Mouse (Mus musculus) T-cell, adult 2 months (primary cell): ENCODE measurements around the gene Grcc10.
A peak's percentile ranks its signal among the peaks of the same experiment; 100 is the strongest.

Experiments used
- DNase-seq: peaks from one replicate; pipeline ENCODE4 v3.0.0; 2022; ENCODE audit warnings: low spot score

Grcc10 gene

DNA sequence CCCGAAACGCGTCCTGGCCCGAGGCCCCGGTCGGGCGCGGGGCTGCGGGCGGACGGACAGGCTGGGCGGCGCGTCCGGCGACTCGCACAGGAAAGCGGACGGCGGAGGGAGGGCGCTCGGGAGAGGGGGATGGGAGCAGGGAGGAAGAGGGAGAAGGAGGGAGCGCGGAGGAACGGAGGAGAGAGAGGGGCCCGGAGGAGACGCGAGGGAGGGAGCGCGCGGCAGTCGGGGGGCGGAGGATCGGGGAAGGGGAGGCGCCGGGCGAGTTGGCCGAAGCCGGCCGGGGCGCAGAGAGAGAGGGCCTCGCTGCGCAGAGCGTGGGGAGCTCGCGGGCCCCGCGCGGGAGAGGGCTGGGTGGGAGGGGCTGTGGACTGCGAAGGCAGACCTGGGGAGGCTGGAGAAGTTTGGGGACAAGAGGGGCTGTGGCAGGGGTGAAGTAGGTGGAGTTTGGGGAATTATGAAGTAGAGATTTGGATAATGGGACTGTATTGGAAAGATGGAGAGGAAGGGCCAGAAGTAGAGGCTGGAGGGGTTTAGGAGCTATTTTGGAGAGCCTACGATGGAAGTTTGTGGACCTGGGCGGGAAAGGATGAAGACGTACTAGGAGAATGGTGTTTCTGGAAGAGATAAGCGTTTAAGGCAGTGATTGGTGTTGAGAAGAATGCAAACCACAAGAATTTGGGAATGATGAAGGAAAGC, 15.6 kb upstream of the Grcc10 start:
- DNase-seq: peak; percentile 36

DNA sequence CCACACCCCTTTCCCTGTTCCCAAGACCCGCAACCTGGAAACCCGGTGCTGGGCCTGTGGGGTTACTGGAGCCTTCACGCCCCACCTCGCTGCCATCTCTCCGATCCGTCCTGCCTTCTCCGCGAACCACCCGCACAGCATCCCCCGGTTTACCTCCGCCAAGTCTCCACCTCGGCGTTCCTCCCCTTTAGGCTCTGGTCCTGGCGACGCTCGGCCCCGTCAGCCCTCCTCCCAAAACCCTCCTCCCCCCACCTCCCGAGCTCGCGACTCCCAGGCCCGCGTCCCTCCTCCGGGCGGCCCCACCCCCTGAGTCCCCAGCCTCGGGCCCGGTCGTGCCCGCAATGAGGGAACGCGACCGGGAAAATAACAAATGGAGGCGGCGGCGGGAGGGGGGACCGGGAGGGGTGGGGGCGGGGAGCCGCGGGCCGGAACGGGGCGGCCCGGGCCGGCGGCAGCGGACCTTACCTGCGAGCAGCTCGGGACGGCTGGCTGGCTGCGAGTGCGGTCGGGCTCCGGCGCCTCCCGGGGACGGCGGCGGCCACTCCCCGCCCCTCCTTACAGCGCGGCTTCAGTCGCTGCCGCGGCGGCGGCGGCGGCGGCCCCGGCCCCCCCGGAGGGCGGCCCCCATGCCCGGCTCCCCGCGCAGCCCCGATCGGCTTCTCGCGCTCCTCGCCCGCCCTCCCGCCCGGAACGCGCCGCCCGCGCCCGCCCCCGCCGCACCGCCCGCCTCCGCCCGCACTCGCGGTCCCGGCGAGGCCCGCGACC, 14.8 kb upstream of the Grcc10 start, which contains the start of the genes Gm45234 and Atn1:
Gm45234 (minus strand) TSS at position 191 of the 765 bp plus-strand sequence.
Atn1 (minus strand) TSS at position 694 of the 765 bp plus-strand sequence.
- peak; percentile 38 for DNase-seq

DNA sequence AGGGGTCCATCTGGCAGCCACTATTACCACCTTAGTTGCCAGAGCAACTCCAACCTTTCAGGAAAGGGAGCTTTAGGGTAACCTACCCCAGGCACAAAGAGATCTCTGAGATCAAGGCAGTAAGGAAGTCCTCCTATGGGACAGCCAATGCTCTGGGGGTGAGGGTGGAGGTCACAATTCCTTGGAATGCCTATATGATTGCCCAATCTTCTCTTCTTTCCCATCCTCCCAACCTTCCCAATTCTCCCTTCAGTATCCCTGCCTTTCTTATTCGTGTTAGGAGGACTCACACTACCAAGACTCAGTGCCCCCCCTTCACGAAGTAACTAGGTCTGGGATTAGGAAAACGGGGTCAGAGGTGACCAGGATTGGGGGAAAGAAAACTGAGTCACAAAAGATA, 14.1 kb upstream of the Grcc10 start:
- DNase-seq: no peak

DNA sequence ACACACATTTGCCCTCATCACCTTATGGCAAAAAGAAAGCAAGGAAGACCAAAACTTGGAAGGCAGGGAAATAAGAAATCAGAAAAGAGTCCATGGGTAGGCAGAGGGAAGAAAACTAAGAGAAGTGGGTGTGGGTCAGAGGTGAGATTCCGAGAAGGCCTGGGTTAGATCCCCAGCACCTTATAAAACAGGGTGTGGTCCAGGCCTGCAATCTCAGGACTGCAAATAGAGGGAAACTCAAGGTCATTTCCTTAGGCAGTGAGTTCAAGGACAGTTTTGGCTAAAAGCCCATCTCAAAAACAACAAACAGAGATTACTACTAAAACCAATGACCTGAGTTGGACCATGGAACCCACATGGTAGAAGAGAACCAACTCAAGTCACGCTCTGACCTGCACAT, 12.7 kb upstream of the Grcc10 start:
- no peak for DNase-seq

DNA sequence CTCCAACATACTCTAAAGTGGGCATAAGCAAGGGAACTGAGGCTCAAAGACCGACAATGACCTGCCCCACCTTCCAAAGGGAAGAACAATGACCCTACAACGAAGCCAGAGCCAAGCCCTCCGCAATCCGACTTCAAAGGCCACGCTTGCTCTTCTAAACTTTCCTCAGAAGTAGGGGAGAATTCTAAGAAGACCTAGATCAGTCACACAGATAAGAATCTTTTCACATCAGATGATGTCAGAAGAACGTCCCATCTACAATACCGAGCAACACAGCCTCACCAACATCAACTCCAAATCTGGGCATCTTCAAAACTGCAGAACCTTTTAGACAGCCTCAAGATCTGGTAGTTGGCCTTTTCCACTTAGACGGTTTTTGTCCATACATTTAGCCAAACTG, 9.2 kb upstream of the Grcc10 start:
- DNase-seq: peak; percentile 75

DNA sequence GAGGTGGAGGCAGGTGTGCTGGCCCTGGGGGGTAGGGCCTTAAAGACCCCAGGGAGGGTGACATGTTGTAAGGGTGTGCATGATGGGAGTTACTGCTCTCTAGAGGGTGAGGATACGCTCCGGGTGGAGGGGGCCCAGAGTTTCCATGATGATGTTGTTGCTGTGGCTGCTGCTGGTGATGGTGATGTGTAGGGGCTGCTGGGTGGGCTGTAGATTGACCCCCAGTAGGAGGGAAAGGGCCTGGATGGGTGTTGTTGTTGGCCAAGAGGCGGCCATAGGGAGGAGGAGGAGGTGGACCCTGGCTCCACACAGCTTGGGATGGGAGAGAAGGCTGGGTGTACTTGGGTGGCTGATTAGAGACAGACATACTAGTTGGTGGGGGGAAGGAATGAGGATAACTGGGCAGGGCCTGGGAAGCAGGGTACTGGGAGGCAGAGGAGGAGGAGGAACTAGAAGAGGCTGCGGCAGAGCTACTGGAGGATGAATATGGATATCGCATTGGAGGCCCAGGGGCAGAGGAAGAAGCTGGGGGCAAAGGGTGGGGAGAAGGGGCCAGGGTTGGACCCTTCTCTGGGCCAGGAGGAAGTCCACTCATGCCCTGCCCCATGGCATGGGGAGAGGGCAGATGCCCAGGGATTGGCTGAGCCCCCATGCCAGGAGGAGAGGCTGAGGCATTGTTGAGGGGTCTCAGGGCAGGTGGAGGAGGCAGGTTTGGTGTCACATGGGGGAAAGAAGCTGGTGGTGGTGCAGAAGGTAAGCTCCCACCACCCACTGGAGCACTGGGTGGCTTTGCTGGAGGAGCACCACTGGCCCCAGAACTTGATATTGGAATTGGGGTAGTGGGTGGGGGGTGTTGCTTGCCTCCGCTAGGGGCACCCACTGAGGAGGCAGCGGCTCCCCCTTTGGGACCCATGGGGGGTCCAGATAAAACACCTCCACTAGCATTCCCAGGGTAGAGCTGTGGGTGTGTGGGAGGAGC, 5.8 kb upstream of the Grcc10 start:
- no peak for DNase-seq

DNA sequence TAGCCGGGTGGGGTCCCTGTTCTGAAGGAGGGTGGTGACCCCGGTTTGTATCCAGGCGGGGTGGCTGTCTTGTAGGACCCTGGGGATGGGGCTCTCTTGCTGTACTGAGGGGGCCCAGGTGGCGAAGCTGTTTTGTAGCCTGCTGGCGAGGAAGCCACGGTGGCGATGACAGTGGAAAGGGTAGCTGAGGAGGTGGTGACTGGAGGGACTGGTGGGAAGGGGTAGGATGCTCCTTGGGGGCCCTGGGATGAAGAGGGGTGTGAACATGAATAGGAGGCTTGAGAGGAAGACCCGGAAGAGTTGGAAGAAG, 5.1 kb upstream of the Grcc10 start:
- no peak for DNase-seq

DNA sequence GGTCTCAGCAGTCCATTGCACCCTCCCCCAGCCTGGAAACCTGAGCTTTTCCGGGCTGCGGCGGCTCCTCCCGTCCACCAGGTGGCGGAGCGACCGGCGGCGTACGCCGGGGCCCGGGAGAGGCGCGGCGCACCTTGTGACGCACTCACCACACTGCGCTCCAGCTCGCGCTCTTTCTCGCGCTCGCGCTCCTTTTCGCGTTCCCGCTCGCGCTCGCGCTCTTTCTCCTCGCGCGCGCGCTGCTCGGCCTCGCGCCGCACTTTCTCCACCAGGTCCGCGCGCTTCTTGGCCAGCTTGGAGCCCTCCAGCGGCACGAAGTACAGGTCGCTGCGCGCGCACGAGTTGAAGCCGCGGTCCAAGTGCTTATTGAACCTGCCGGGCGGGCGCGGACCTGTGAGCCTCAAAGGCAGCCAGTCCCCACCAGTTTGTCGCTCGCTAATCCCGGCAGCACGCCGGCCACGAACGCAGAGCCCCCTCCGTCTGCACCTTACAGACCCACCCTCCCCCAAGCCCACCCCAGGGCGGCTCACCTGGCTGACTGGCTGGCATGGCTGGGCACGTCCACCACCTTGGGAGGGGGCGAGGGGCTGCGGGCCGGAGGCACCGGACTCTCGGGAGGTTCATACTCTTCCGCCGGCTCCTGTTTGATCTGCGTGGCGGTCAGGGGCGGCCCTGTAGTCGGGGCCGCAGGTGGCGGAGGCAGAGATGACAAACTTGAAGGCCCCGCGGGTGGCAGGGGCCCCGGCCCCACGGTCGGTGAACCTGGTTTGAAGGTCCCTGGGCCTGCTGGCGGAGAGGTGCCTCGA, 4.5 kb upstream of the Grcc10 start:
- DNase-seq: peak; percentile 93

DNA sequence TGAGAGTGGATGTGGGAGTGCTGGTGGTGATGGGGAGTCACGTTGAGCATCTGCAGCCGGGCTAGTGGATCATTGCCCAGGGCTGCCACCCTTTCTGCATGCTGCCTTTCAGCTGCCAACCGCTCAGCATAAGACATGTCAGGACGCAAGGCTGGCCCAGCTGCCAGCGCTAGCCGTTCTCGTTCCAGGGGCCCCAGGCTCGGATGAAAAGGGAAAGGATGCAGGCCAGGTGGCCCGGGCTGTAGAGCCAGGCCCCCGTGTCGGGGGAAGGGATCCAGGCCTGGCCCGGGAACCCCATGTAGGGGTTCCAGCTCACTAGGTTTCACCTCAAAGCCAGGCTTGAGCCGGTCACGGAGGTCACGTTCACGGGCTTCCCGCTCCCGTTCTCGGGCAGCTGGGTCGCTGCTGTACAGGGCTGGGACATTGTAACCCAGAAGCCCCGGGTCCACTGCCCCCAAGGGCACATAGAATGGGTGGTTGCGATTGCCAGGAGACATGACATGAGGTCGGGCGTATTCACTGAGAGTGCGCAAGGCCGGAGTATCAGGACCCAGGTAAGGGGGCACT, 3.7 kb upstream of the Grcc10 start:
- DNase-seq: no peak

DNA sequence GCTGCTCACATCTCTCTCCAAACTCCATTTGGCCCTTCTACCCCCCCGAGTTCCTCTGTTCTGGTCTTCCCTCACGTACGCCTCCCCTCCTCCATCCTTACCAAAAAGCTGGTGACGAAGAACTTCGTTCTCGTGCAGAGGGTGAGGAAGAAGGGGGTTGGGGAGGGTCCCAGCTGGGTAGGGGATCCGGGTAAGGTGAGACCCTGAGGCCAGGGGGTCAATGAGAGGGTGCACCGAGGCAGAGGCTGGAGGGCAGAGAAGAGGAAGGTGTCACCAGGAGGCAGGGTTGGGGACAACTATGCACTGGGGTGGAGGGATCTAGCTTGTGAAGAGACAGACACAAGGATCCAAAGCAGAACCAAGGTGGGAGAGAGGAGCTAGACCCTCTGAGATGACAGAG, 2.5 kb upstream of the Grcc10 start:
- DNase-seq: no peak

DNA sequence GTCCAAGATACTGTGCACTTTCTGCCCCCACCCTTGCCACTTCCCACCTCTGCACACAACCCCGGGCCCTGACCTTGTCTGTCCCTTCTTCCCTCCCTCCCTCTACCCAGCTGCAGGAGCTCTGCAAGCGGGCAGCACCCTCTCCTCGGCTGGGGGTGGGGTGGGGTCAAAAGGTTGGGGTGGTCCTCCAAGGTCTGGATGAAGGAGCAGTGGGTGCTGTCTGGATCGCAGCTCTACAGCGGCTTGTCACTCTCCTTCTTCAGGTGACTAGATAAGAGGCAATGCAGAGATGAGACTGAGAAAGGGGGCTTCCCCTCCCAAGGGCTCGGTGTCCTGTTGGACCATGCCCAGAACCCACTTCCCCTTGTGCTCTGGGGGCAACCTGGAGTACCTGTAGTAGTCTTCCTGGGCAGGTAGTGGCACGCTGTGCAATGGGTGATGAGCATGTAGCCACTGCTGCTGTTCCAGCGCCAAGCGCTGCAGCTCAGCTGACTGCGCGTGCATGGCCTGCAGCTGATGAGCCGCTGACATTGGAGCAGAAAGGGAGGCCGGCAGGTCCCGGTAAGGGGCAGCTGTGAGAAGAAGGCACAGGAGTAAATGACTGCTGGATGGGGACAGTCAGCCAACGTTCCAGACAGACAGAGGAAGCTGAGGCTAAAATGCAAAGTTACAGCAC, 1.8 kb upstream of the Grcc10 start:
- DNase-seq: no peak

DNA sequence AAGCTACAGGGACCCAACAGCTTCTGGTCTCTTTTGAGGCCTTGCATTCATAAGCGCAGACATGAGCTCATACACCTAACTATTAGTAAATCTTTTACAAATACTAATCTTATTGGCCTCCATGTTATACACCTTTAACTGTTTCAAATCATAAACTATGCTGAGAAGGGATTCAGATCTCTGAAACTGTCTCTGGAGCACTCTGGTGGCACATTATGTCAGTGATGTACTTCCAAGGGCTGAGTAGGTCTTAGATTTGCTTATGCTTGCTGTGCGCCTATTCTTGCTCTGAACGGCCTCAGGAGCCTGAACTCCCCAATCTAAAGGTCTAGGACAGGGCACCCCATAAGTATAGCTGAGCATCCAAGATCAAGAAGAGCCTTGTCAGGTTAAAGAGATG, 668 bp upstream of the Grcc10 start:
- no peak for DNase-seq

DNA sequence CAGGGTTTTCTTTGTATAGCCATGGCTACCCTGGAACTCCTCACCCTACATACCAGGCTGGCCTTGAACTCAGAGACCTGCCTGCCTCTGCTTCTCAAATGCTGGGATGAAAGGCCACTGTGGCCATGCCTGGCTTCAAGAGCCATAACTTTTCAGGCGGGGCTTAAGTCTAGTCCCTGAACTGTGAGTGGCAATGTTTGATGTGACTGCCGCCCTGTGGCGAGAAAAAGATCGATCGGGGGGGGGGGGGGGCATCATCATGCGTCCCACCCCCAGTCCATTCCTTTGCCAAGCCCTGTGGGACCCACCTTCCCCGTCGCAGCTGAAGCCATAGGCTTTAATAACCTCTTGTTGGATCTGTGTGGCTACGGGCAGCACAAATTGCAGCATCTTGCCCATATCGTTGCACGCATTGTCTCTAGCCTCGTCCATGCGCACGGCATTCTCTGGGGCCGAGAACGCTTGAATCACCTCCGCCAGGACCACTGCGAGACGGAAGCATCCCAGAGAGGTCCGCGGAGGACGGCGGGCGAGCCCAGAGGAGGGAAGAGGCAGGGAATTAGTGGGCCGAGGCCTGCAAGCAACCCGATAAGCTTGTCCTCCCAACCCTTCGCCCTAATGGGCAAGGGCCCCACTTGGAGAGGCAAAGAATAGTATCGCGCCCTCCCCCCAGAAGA, 825 bp downstream of the Grcc10 start:
- DNase-seq: peak; percentile 61

DNA sequence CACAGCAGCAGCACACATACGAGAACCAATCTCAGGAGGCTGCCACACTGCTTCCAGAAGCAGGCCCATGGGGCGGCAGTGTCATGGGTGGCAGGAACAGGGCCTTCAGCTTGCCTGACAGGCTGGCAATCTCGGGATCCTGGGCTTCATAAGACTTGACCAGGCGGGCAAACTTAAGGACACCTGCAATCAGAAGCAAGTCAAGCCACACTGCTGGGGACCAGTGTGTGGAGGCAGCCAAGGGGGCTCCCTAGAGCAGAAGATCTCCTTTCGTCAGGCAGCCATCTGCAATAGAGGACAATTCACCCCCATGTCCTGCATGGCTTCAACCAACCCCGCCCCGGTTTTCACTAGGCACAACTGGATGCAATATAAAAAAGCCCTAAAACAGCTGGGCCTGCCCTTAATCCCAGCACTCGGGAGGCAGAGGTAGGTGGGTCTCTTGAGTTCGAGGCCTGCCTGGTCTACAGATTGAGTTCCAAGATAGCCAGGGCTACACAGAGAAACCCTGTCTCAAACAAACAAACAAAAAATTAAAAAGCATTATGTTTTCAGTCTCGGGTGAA, 1.9 kb downstream of the Grcc10 start:
- DNase-seq: no peak

DNA sequence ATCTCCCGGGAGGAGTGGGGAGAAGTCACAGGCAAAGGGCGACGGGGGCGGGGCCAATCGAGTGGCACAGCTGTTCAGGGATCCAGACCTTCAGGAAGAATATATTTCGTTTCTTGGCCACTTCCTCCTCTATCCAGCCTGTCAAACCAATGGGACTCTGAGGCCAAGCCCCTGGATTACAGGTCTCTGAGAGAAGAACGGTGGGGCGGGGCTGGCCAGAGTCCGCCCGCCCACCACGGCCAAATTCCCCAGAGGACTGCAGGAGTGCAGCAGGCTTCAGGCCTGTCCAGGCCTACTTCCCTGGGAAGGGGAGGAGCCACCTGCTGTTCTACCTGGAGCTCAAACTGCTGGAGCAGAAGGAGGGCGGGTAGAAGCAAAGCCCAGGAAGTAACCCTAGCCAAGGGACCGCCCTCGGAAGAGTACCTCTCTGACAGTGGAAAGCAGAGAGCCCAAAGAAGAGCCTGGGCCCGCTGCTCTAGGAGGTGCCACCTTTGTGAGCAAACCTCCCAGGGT, 2.6 kb downstream of the Grcc10 start, which contains the start of gene Ptpn6:
Ptpn6 (minus strand) TSS at position 204 of the 513 bp plus-strand sequence.
- peak; percentile 30 for DNase-seq

DNA sequence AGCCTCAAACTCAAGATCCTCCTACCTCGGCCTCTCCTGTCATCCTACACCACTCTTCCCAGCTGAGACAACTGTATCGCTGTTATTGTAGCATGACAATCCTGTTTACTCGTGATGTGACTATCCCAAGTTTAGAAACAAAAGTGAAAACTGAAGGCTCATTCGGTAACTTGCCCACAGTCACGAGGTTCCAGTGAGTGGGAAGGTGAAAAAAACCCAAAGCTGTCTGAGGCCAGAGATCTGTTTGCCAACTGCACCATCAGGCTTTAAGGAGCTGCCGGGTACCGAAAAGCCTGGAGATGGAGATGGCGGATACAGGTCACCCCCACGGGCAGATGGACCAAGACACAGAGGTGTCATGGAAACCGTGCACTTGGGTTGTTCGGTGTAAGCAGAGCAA, 4.1 kb downstream of the Grcc10 start:
- no peak for DNase-seq

DNA sequence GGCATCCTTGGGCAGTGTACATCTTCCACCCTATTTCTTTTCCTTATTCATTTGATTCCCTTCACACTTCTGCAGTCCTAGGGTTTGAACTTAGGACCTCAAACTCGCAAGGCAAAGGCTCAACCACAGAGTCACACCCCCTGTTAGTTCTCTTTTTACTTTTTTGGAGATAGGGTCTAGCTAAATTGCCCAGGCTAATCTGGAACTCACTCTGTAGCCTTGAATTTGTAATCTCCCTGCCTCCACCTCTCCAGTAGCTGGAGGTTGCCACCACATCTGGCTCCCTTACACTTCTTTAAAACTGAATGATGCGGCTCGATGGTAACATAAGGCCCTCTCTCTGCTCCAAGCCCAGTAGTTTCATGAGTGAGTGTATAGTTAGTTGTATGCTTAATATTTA, 6.8 kb downstream of the Grcc10 start:
- DNase-seq: no peak

DNA sequence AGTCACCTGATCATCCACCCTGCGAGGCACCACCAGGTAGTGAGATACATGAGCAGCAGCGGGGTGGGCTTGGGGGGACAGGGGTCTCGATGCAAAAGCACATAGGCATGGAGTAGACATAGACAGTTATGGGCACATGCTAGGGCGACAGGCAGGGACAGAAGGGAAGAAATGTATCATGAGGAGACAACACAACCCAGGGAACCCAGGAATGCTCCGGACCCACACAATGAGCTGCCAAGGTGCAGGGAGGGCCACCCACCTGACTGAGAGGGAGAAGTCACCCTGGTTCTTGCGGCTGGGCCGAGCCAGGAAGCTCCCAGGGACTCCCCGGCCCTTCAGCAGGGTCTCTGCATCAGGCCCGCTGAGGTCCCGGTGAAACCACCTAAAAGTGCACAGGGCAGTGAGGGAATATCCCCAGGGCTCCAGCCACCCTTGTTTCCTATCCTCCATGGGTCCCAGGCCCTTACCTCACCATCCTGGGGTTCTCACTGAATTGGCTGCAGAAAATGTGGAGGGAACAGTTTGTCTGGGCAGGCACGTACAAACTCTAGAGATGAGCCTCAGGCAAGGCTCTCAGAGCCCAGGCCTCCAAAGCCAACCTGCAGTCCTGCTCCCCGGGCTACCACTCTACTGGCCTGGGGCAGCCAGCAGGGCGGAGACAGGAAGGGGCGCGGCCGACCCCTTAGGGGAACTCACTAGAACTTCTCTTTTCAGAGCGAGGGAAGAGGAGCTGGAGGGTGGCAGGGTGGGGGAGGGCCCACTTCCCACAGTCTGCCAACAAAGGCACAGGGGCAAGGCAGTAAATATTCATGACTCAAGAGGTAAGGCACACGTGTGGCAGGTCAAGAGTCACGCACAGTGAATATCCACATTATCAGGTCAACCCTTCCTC, 8.5 kb downstream of the Grcc10 start:
- DNase-seq: peak; percentile 71
